Mouse (Mus musculus) kidney, adult 2 months (tissue): Measurements from ENCODE around the gene Cyld.

Experiments
- CTCF ChIP-seq: fragments of 200-500 bp; conservative IDR thresholded peaks from 2 replicates; pipeline ENCODE4 v1.5.1; 2011; ENCODE audit warnings: low read depth, mild to moderate bottlenecking, control low read depth, low read length, moderate library complexity, mixed read lengths; ENCODE audit not compliant: insufficient read depth, insufficient read length
- POLR2A ChIP-seq: fragments of 200-500 bp; IDR thresholded peaks from one replicate; pipeline ENCODE4 v1.6.1; 2011; ENCODE audit warnings: low read depth, low read length, control low read depth

DNA sequence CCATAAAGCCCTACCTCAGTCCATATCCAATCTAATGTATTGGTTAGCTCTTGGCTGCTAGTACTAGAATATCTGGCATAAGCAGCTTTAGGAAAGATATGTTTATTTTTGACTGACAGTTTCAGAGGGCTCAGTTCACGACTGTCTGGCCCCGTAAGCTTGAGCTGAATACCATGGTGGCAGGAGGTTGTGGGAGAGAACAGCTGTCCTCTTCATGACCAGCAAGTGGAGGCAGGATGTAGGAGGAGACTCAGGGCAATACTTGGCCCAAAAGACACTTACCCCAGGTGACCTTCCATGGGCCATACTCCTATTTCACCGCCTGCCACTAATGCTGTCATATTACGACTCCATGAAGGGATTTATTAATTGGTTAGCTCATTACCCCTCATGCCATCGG lies 23.0 kb upstream of the Cyld start:
- TF ChIP-seq POLR2A: no peak
- TF ChIP-seq CTCF: no peak
